Mouse (Mus musculus) cortical plate, adult 2 months (tissue): ENCODE measurements around the gene Lrp8. TPM values are rescaled to one million over a fixed set of nuclear protein-coding genes. Genes with fewer than 3 reads are reported as not detected.

Source experiments
- H3K27ac ChIP-seq: fragments of 200-500 bp; 2 replicates; pipeline ENCODE4 v1.5.1; 2012; ENCODE audit warnings: low read length, control low read depth, inconsistent platforms; ENCODE audit not compliant: insufficient read depth
- H3K4me1 ChIP-seq: fragments of 200-500 bp; 2 replicates; pipeline ENCODE4 v1.6.1; 2011; ENCODE audit warnings: low read length; ENCODE audit not compliant: control insufficient read depth, insufficient read depth
- H3K4me3 ChIP-seq: fragments of 200-500 bp; 2 replicates; pipeline ENCODE4 v1.5.1; 2011; ENCODE audit warnings: mild to moderate bottlenecking, low read length, control low read depth; ENCODE audit not compliant: insufficient read depth
- CTCF ChIP-seq: fragments of 200-500 bp; IDR thresholded peaks from 2 replicates; pipeline ENCODE4 v1.5.1; 2011; ENCODE audit warnings: mild to moderate bottlenecking, control low read depth, low read length; ENCODE audit not compliant: insufficient read depth; ENCODE audit errors: extremely low read depth
- POLR2A ChIP-seq: fragments of 200-500 bp; IDR thresholded peaks from 2 replicates; pipeline ENCODE4 v1.6.1; 2011; ENCODE audit warnings: mild to moderate bottlenecking, low read length, control low read depth; ENCODE audit not compliant: insufficient read depth; ENCODE audit errors: extremely low read depth
- polyA plus RNA-seq: library from polyadenylated mRNA; depleted of rRNA; stranded (reverse); fragments of >200 nt; gene quantifications from 2 replicates; pipeline ENCODE4 v1.2.3, GENCODE M21; 2012; rRNA removed

Gene Lrp8
- 45.1 and 46.2 TPM in 2 replicates for polyA plus RNA-seq

GRCm38 (mm10) chr4:107802185-107802449 is at the start of gene Lrp8:
Gene Lrp8 (plus strand): TSS chr4:107802261.
- Histone ChIP-seq H3K4me1 (peaks cover 8% of the 10 kb centered on the region), H3K27ac (peak within 1 kb of the TSS; percentile 54), H3K4me3 (peak within 1 kb of the TSS; percentile 74)
- TF ChIP-seq POLR2A: no peak
- TF ChIP-seq CTCF: no peak

GRCm38 (mm10) chr4:107756222-107756621 is 45.8 kb upstream of the Lrp8 start:
- no peaks in the 10 kb centered on the region for H3K4me1 ChIP-seq
- no peak for TF ChIP-seq CTCF
- no peak overlapping the region for H3K4me3 ChIP-seq
- no peak overlapping the region for H3K27ac ChIP-seq

- Histone ChIP-seq H3K27ac (no peak overlapping the region), H3K4me3 (no peak overlapping the region), H3K4me1 (no peaks in the 10 kb centered on the region)
- TF ChIP-seq CTCF (no peak), POLR2A (no peak)
These were observed 44.3 kb upstream of the Lrp8 start for GRCm38 (mm10) chr4:107757487-107758470.

GRCm38 (mm10) chr4:107758938-107759337 is 43.1 kb upstream of the Lrp8 start:
- H3K4me3 ChIP-seq: no peak overlapping the region

GRCm38 (mm10) chr4:107763001-107763400 is 39.1 kb upstream of the Lrp8 start:
- Histone ChIP-seq H3K4me1 (no peaks in the 10 kb centered on the region; the same call in 1 of the 2 replicates), H3K27ac (no peak overlapping the region), H3K4me3 (no peak overlapping the region)
- no peak for TF ChIP-seq CTCF
- TF ChIP-seq POLR2A: no peak

More at GRCm38 (mm10) chr4:107758938-107759337, 43.1 kb upstream of the Lrp8 start:
- no peak overlapping the region for H3K27ac ChIP-seq
- H3K4me1 ChIP-seq: no peaks in the 10 kb centered on the region
- no peak for TF ChIP-seq POLR2A
- no peak for TF ChIP-seq CTCF

GRCm38 (mm10) chr4:107763598-107763997 is 38.5 kb upstream of the Lrp8 start:
- no peak overlapping the region for H3K4me3 ChIP-seq
- TF ChIP-seq CTCF (no peak), POLR2A (no peak)
- H3K4me1 ChIP-seq: no peaks in the 10 kb centered on the region; the same call in 1 of the 2 replicates
- no peak overlapping the region for H3K27ac ChIP-seq

GRCm38 (mm10) chr4:107765196-107765813 is 36.8 kb upstream of the Lrp8 start:
- H3K27ac ChIP-seq: no peak overlapping the region
- no peak for TF ChIP-seq CTCF
- TF ChIP-seq POLR2A: no peak
- H3K4me3 ChIP-seq: no peak overlapping the region
- H3K4me1 ChIP-seq: no peaks in the 10 kb centered on the region; the same call in 1 of the 2 replicates

- TF ChIP-seq POLR2A: no peak
- TF ChIP-seq CTCF: no peak
- Histone ChIP-seq H3K27ac (no peak overlapping the region), H3K4me3 (no peak overlapping the region), H3K4me1 (no peaks in the 10 kb centered on the region; the same call in 1 of the 2 replicates)
These were observed 35.9 kb upstream of the Lrp8 start for GRCm38 (mm10) chr4:107766182-107766581.

GRCm38 (mm10) chr4:107772122-107772825 is 29.8 kb upstream of the Lrp8 start:
- no peak overlapping the region for H3K27ac ChIP-seq
- no peak overlapping the region for H3K4me3 ChIP-seq
- no peaks in the 10 kb centered on the region for H3K4me1 ChIP-seq
- no peak for TF ChIP-seq CTCF
- TF ChIP-seq POLR2A: no peak
